24 mouse cellular contexts compared by ENCODE assay signal in the genomic region with DNA sequence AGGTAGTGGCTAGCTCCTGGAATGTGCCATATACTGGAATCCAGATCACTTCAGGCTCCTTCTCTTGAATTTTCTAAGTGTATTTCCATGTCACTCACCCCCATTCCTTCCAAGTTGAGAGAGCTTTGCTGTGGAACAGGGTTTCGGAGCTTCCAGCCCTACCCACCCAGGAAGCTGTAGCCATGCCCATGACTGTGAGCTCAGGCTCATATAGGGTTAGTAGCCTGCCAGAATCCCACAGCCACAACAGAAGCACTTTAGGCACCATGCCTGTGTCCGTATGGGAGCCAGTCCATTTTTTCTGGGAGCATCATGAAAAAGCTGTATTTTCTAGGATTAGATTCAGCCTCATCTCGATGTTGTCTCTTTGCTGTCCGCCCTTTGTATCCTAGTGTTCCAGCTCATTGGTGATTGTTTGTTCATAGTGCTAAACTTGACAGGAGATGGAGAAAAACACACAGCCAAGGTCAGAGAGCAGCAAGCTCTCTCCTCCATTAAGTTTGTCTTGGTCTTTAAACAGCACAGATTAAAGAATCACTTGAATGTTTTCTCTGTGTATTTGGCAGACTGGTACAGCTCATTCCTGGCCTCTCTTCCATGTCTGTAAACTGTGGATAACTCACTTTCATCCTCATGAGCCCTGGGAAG.
A peak's percentile ranks its signal among the peaks of the same experiment; 100 is the strongest.
DNase-seq lines count a peak whose midpoint lies in the region; ATAC-seq lines count a peak whose summit lies in the region.
"Had no signal": no experiment of that assay in that cellular context is flagged by ENCODE, and none has a peak within 500 bp of the region (broad histone marks: within the 10 kb centered on the region; RNA-seq: fewer than 3 reads in every experiment).

No protein-coding gene starts in this region.

- whole genome bisulfite sequencing in hindbrain, embryonic 16.5 days = 69% methylated on average over 4 of the region's 4 CpGs
- WGBS in hindbrain, embryonic 13.5 days = 75% methylated on average over 4 of the region's 4 CpGs
- 42% methylated on average over 4 of the region's 4 CpGs for WGBS in kidney, embryonic 15.5 days

- ATAC-seq in hindbrain, embryonic 16.5 days = peak; percentile 56; the same call in 1 of the 2 replicates
- no peak for ATAC-seq in hindbrain, embryonic 13.5 days (ENCODE audit: low FRiP score)
- ATAC-seq in kidney, embryonic 15.5 days (replicated peaks; ENCODE audit: low FRiP score) = peak; percentile 80
- ATAC-seq: CD4-positive, CD25-positive, alpha-beta regulatory T cell, adult 4 months; forebrain, embryonic 16.5 days; inflammation-experienced regulatory T-cells, adult 6 months had no signal

- H3K9me3 ChIP-seq in hindbrain, embryonic 16.5 days (ENCODE audit: control insufficient read depth, low read length) = no peaks in the 10 kb centered on the region
- no peaks in the 10 kb centered on the region for H3K9me3 ChIP-seq in hindbrain, embryonic 13.5 days
- H3K9me3 ChIP-seq in kidney, embryonic 15.5 days (replicated peaks) = no peaks in the 10 kb centered on the region
- H3K9me3 ChIP-seq: embryonic facial prominence, embryonic 13.5 days; forebrain, embryonic 12.5 days; G1E; heart, embryonic 10.5 days had no signal

- peak; percentile 61 to 74 for DNase-seq in cerebellum, postnatal 10 days
- no peak for DNase-seq in cerebellum, adult 18-20 months
- DNase-seq in kidney, adult 18-20 months = no peak
- peak; percentile 1 for DNase-seq in brain, adult 2 months (ENCODE audit: low read depth, low spot score)
- DNase-seq: adrenal gland, adult 8-10 months; adrenal gland, postnatal 36 days; B cell, adult 2 months; cerebellum, adult 11 months; cerebellum, adult 9-10 months; gastrocnemius, postnatal 10 days; heart, adult 18-20 months; heart, postnatal 10 days; heart, postnatal 4 days had no signal

- H3K27ac ChIP-seq in hindbrain, embryonic 16.5 days (ENCODE audit: low read depth, low read length) = no peak overlapping the region
- H3K27ac ChIP-seq in hindbrain, embryonic 13.5 days = no peak overlapping the region
- no peak overlapping the region for H3K27ac ChIP-seq in kidney, embryonic 15.5 days
- H3K27ac ChIP-seq: embryonic facial prominence, embryonic 13.5 days; forebrain, embryonic 12.5 days; heart, embryonic 10.5 days; hindbrain, embryonic 14.5 days had no signal

- no peak overlapping the region for H3K4me3 ChIP-seq in hindbrain, embryonic 16.5 days (ENCODE audit: low read length)
- no peak overlapping the region for H3K4me3 ChIP-seq in hindbrain, embryonic 13.5 days
- H3K4me3 ChIP-seq in kidney, embryonic 15.5 days (replicated peaks) = no peak overlapping the region
- H3K4me3 ChIP-seq: embryonic facial prominence, embryonic 13.5 days; forebrain, embryonic 12.5 days; heart, embryonic 10.5 days had no signal

- no peaks in the 10 kb centered on the region for H3K4me1 ChIP-seq in hindbrain, embryonic 16.5 days (ENCODE audit: control insufficient read depth, insufficient read depth, low read depth, low read length)
- no peaks in the 10 kb centered on the region for H3K4me1 ChIP-seq in hindbrain, embryonic 13.5 days (replicated peaks)
- peaks cover 8% of the 10 kb centered on the region for H3K4me1 ChIP-seq in kidney, embryonic 15.5 days
- H3K4me1 ChIP-seq: embryonic facial prominence, embryonic 13.5 days; forebrain, embryonic 12.5 days; heart, embryonic 10.5 days had no signal

- H3K27me3 ChIP-seq in hindbrain, embryonic 16.5 days (replicated peaks; ENCODE audit: control insufficient read depth, insufficient read depth, low read length) = no peaks in the 10 kb centered on the region
- no peaks in the 10 kb centered on the region for H3K27me3 ChIP-seq in hindbrain, embryonic 13.5 days
- no peaks in the 10 kb centered on the region for H3K27me3 ChIP-seq in kidney, embryonic 15.5 days
- H3K27me3 ChIP-seq: embryonic facial prominence, embryonic 13.5 days; forebrain, embryonic 12.5 days had no signal

- no peak overlapping the region for H3K4me2 ChIP-seq in hindbrain, embryonic 16.5 days (ENCODE audit: low read length)
- no peak overlapping the region for H3K4me2 ChIP-seq in hindbrain, embryonic 13.5 days
- H3K4me2 ChIP-seq in kidney, embryonic 15.5 days = no peak overlapping the region
- H3K4me2 ChIP-seq: embryonic facial prominence, embryonic 13.5 days; forebrain, embryonic 12.5 days; hindbrain, embryonic 14.5 days had no signal

- H3K36me3 ChIP-seq in hindbrain, embryonic 16.5 days (ENCODE audit: control insufficient read depth, insufficient read depth, low read length) = no peaks in the 10 kb centered on the region
- no peaks in the 10 kb centered on the region for H3K36me3 ChIP-seq in hindbrain, embryonic 13.5 days
- no peaks in the 10 kb centered on the region for H3K36me3 ChIP-seq in kidney, embryonic 15.5 days
- H3K36me3 ChIP-seq: embryonic facial prominence, embryonic 13.5 days; forebrain, embryonic 12.5 days; G1E; heart, embryonic 10.5 days had no signal

- no peak overlapping the region for H3K9ac ChIP-seq in hindbrain, embryonic 16.5 days (ENCODE audit: low read depth, low read length)
- no peak overlapping the region for H3K9ac ChIP-seq in hindbrain, embryonic 13.5 days
- no peak overlapping the region for H3K9ac ChIP-seq in kidney, embryonic 15.5 days
- H3K9ac ChIP-seq: embryonic facial prominence, embryonic 13.5 days; forebrain, embryonic 12.5 days; hindbrain, embryonic 14.5 days had no signal

Comparison
In these comparisons a context has a peak if more than half of its experiments do, and no peak if none do; other contexts are left out.
1. DNase-seq: peak in cerebellum, postnatal 10 days (2 of 2) and brain, adult 2 months (single experiment); none in cerebellum, adult 18-20 months (0 of 2) and kidney, adult 18-20 months (single experiment).